Mouse (Mus musculus) heart, postnatal 0 days (tissue): ENCODE results near the gene Specc1. TPM values are rescaled to one million over a fixed set of nuclear protein-coding genes. Genes with fewer than 3 reads are reported as not detected.
A peak's percentile ranks its signal among the peaks of the same experiment; 100 is the strongest.

Experiments
- ATAC-seq: fragments of 200-750 bp; cut with Nextera tagmentation; 2 replicates; pipeline ENCODE4 v1.8.0; 2017; ENCODE audit warnings: low read depth, moderate number of reproducible peaks, moderate library complexity; ENCODE audit not compliant: insufficient read depth
- DNase-seq: peaks from one replicate; pipeline ENCODE4 v3.0.0-alpha.2; 2016; ENCODE audit warnings: low spot score
- H3K27ac ChIP-seq: fragments of 300-500 bp; sonication (generic); 2 replicates; pipeline ENCODE4 v1.5.1; 2014; ENCODE audit warnings: low read depth, mild to moderate bottlenecking
- H3K27me3 ChIP-seq: fragments of 300-500 bp; sonication (generic); 2 replicates; pipeline ENCODE4 v1.6.1; 2014; ENCODE audit warnings: low read length, mixed read lengths; ENCODE audit not compliant: control insufficient read depth, insufficient read depth
- H3K36me3 ChIP-seq: fragments of 300-500 bp; sonication (generic); replicated peaks from 2 replicates; pipeline ENCODE4 v1.6.1; 2014; ENCODE audit warnings: low read length, mixed read lengths; ENCODE audit not compliant: control insufficient read depth, insufficient read depth
- H3K4me1 ChIP-seq: fragments of 300-500 bp; sonication (generic); 2 replicates; pipeline ENCODE4 v1.6.1; 2014; ENCODE audit warnings: antibody characterized with exemption; ENCODE audit not compliant: control insufficient read depth, insufficient read depth
- H3K4me2 ChIP-seq: fragments of 300-500 bp; sonication (generic); 2 replicates; pipeline ENCODE4 v1.6.1; 2014; ENCODE audit warnings: low read depth, mild to moderate bottlenecking, low read length, moderate library complexity
- H3K4me3 ChIP-seq: fragments of 300-500 bp; sonication (generic); 2 replicates; pipeline ENCODE4 v1.5.1; 2014; ENCODE audit warnings: low read depth, low read length
- H3K9ac ChIP-seq: fragments of 300-500 bp; sonication (generic); replicated peaks from 2 replicates; pipeline ENCODE4 v1.6.1; 2014; ENCODE audit warnings: low read depth, low read length, mixed read lengths
- H3K9me3 ChIP-seq: fragments of 300-500 bp; sonication (generic); replicated peaks from 2 replicates; pipeline ENCODE4 v1.6.1; 2016; ENCODE audit warnings: low read length; ENCODE audit not compliant: control insufficient read depth
- CTCF ChIP-seq: IDR thresholded peaks from 2 replicates; pipeline ENCODE4 v1.5.1; 2016; ENCODE audit warnings: antibody characterized with exemption, control low read depth, low read depth
- EP300 ChIP-seq: IDR thresholded peaks from 2 replicates; pipeline ENCODE4 v1.6.1; 2016; ENCODE audit warnings: antibody characterized with exemption, low read depth
- WGBS: fragments of 180-500 bp; shearing (Covaris S2); extraction: QIAGEN DNeasy Blood & Tissue Kit; methylation state at CpG from one replicate; pipeline ENCODE4 v1.1.7; 2014; 5-methylcytosine and 5-hydroxymethylcytosine counted together
- polyA plus RNA-seq: library from polyadenylated mRNA; unstranded; fragments of >200 nt; fragmentation: Nextera tagmentation; extraction: Ambion mirVana; gene quantifications from 2 replicates; pipeline ENCODE4 v1.2.1, GENCODE M21; 2015
- total RNA-seq: library from RNA; depleted of rRNA; stranded (reverse); fragments of >200 nt; gene quantifications from 2 replicates; pipeline ENCODE4 v1.2.3, GENCODE M21; 2014; ENCODE audit warnings: low replicate concordance

Gene Specc1
- total and polyA plus RNA-seq, 2 experiments from 2014 or later = 5.2 to 8.4 TPM

DNA sequence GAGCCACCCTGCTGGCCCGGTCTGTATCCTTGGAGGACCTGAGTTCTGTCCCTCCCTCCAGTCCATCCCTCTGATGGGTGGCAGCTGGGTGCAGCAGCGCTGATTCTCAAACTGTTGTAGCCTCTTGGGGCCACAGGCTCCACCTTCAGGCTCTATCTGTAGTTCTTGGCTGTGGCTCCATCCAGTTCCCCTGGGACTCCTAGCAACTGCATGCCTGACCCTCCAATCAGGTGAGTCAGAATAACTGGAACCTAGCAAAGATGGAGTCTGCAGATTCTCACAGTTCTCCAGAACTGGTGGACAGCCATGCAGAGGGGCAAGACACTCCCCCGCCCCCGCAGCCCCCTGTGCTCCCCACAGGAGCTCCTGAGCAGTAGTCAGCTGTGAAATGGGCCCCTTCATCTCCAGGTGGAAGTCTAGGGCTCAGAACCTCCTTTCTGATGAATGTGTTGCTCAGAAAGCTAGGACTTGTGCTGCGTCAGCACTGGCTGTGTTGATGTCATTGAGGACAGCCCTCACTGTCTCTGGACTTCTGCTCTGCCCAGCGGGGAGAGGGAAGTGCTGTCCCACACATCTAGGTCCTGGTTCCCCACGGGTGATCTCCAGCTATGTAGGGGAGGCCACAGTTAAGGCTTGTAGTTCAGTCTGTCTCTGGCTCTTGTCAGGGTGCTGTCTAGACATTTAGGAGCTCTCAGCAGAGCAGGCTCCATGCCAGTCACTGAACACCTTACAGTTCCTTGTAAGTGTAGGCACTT, 264.4 kb downstream of the Specc1 start:
- Histone ChIP-seq H3K27me3 (no peaks in the 10 kb centered on the region), H3K27ac (no peak overlapping the region), H3K9me3 (no peaks in the 10 kb centered on the region), H3K36me3 (no peaks in the 10 kb centered on the region), H3K4me3 (no peak overlapping the region), H3K9ac (no peak overlapping the region), H3K4me1 (peaks cover 21% of the 10 kb centered on the region), H3K4me2 (no peak overlapping the region)
- TF ChIP-seq CTCF (no peak), EP300 (no peak)
- DNase-seq = no peak
- peak; percentile 36; the same call in 1 of the 2 replicates for ATAC-seq
- 55% methylated on average over 7 of the region's 7 CpGs for WGBS

DNA sequence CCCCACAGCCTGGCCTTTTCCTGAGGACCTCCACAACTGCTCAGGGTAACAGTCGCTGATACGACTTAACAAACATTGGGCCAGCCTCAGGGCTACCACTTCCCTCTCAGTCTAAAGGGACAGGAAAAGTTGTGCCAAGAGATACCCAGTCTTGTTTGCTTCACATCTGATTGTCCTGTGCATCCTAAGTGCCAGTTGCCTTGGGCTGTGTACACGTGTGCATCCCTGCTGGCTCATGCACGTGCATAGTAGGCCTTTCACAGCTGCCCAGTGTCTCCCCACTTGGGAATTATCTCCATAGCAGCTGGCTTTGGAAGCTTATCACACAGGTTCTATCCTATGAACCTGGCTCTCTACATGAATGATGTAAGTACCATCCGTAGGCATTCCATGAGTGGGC, 266.9 kb downstream of the Specc1 start:
- Histone ChIP-seq H3K9ac (no peak overlapping the region), H3K27me3 (no peaks in the 10 kb centered on the region), H3K36me3 (no peaks in the 10 kb centered on the region), H3K4me3 (no peak overlapping the region), H3K9me3 (no peaks in the 10 kb centered on the region), H3K4me2 (no peak overlapping the region), H3K4me1 (peaks cover 21% of the 10 kb centered on the region), H3K27ac (no peak overlapping the region)
- 85% methylated on average over 5 of the region's 5 CpGs for WGBS
- ATAC-seq (no peak), DNase-seq (no peak)
- TF ChIP-seq EP300 = no peak
- TF ChIP-seq CTCF = no peak

DNA sequence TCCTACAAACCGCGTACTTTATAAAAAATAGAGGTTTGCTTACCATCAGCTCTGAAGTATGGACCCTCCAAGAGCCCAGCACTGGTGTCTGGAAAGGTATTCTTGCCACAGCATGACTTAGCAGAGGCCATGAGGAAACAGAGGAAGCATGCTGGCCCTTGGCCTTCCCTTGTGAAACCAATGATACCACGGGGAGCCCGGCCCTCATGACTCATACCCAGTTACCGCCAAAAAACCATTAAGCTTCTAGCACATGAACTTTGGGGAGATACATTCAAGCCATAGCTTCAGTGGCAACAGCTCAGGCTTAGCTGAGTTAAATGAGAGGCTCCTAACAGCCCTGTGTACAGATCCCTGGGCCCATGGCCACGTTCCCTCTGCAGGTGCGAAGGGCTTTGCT, 267.4 kb downstream of the Specc1 start:
- no peak overlapping the region for H3K9ac ChIP-seq
- ATAC-seq (no peak), DNase-seq (no peak)
- WGBS = 79% methylated on average over 7 of the region's 7 CpGs
- H3K27ac ChIP-seq = 0 out of 2 replicates have a peak overlapping the region, but pooled peaks have one; percentile 11
- no peak overlapping the region for H3K4me2 ChIP-seq
- H3K9me3 ChIP-seq = no peaks in the 10 kb centered on the region
- no peak overlapping the region for H3K4me3 ChIP-seq
- H3K4me1 ChIP-seq = peaks cover 21% of the 10 kb centered on the region
- no peak for TF ChIP-seq CTCF
- no peak for TF ChIP-seq EP300
- no peaks in the 10 kb centered on the region for H3K36me3 ChIP-seq
- no peaks in the 10 kb centered on the region for H3K27me3 ChIP-seq

DNA sequence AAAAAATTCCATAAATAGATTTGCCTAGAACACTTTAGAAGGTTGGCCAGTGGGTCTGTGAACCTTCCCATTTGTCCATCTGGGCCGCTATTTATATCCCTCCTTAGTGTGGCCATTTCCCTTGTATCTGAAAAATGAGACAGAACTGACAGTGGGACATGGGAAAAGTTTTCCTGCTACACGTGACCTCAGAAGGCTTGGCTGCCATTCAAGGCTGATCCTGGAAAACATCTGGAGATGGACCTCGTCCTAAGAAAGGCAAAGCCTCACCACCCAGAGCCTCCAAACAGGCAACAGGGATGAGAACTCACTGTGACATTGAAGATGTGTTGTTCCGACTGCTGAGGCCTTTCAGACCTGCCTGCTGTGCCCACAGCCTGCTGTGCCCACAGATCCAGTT, 268.2 kb downstream of the Specc1 start:
- Histone ChIP-seq H3K4me3 (no peak overlapping the region), H3K9ac (no peak overlapping the region), H3K4me1 (peaks cover 21% of the 10 kb centered on the region), H3K36me3 (no peaks in the 10 kb centered on the region), H3K27ac (0 out of 2 replicates have a peak overlapping the region, but pooled peaks have one; percentile 18), H3K27me3 (no peaks in the 10 kb centered on the region), H3K4me2 (no peak overlapping the region), H3K9me3 (no peaks in the 10 kb centered on the region)
- TF ChIP-seq CTCF = no peak
- TF ChIP-seq EP300 = no peak
- DNase-seq (peak; percentile 33), ATAC-seq (peak; percentile 27; the same call in 1 of the 2 replicates)
- WGBS = 31% methylated on average over 4 of the region's 4 CpGs

DNA sequence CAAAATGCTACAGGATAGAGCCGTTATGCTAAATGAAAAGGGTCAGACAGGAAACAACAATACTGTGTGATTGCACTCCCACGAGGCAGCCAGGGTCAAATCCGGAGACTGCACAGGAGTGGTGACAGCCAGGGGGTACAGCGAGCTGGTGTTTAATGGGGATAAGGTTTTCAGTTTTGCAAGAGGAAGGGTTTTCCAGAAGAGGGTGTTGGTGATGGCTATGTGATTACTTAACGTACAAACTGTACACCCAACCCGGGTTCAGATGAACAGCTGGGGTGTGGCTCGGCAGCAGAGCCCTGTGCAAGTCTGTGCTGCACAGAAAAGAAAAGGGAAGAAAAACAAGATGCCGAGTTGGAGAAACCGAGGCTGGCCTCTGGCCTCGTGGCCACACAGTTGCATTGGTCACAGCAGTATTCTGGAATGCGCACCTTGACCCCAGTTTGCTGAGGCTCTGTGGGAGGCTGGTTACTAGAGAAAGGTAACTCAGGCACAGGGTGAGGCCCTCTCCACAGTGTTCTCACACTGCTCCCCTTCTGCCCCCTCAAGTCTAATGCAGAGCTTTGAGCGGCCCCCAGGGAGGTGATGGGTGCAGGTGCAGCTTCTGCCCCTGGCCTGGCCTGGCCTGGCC, 284.2 kb downstream of the Specc1 start:
- Histone ChIP-seq H3K9me3 (no peaks in the 10 kb centered on the region), H3K4me3 (no peak overlapping the region), H3K9ac (no peak overlapping the region), H3K4me2 (no peak overlapping the region), H3K4me1 (no peaks in the 10 kb centered on the region), H3K27ac (no peak overlapping the region), H3K36me3 (no peaks in the 10 kb centered on the region), H3K27me3 (no peaks in the 10 kb centered on the region)
- ATAC-seq (no peak), DNase-seq (no peak)
- WGBS = 59% methylated on average over 12 of the region's 12 CpGs
- no peak for TF ChIP-seq EP300
- no peak for TF ChIP-seq CTCF
